Mouse (Mus musculus) liver, embryonic 16.5 days (tissue): ENCODE results near the gene Efcc1. TPM values are rescaled to one million over a fixed set of nuclear protein-coding genes. Genes with fewer than 3 reads are reported as not detected.

Source experiments
- ATAC-seq: fragments of 200-750 bp; cut with Nextera tagmentation; 2 replicates; pipeline ENCODE4 v1.8.0; 2017; ENCODE audit warnings: low read depth, mild to moderate bottlenecking, moderate number of reproducible peaks, moderate library complexity
- H3K27ac ChIP-seq: fragments of 300-500 bp; sonication (generic); 2 replicates; pipeline ENCODE4 v1.5.1; 2014; ENCODE audit warnings: mild to moderate bottlenecking, low read length
- H3K27me3 ChIP-seq: fragments of 300-500 bp; sonication (generic); 2 replicates; pipeline ENCODE4 v1.6.1; 2014; ENCODE audit warnings: low read depth, low read length, mixed read lengths; ENCODE audit not compliant: control insufficient read depth, insufficient read depth
- H3K36me3 ChIP-seq: fragments of 300-500 bp; sonication (generic); 2 replicates; pipeline ENCODE4 v1.6.1; 2014; ENCODE audit warnings: mild to moderate bottlenecking; ENCODE audit not compliant: control insufficient read depth, insufficient read depth
- H3K4me1 ChIP-seq: fragments of 300-500 bp; sonication (generic); 2 replicates; pipeline ENCODE4 v1.6.1; 2014; ENCODE audit warnings: low read depth, low read length, mixed read lengths; ENCODE audit not compliant: control insufficient read depth
- H3K4me2 ChIP-seq: fragments of 300-500 bp; sonication (generic); 2 replicates; pipeline ENCODE4 v1.6.1; 2014; ENCODE audit warnings: low read depth, low read length, mixed read lengths
- H3K4me3 ChIP-seq: fragments of 300-500 bp; sonication (generic); 2 replicates; pipeline ENCODE4 v1.5.1; 2014; ENCODE audit warnings: low read depth, mild to moderate bottlenecking, low read length
- H3K9ac ChIP-seq: fragments of 300-500 bp; sonication (generic); 2 replicates; pipeline ENCODE4 v1.6.1; 2014; ENCODE audit warnings: low read depth, low read length
- H3K9me3 ChIP-seq: fragments of 300-500 bp; sonication (generic); replicated peaks from 2 replicates; pipeline ENCODE4 v1.6.1; 2016; ENCODE audit warnings: low read length; ENCODE audit not compliant: control insufficient read depth
- WGBS: fragments of 180-500 bp; shearing (Covaris S2); extraction: QIAGEN DNeasy Blood & Tissue Kit; methylation state at CpG from one replicate; pipeline ENCODE4 v1.1.7; 2014; ENCODE audit not compliant: insufficient replicate concordance; 5-methylcytosine and 5-hydroxymethylcytosine counted together
- polyA plus RNA-seq: library from polyadenylated mRNA; unstranded; fragments of >200 nt; fragmentation: Nextera tagmentation; extraction: Ambion mirVana; gene quantifications from 2 replicates; pipeline ENCODE4 v1.2.1, GENCODE M21; 2015

The Efcc1 gene
- polyA plus RNA-seq, 1 experiment from 2014 or later: 0.18 TPM

DNA sequence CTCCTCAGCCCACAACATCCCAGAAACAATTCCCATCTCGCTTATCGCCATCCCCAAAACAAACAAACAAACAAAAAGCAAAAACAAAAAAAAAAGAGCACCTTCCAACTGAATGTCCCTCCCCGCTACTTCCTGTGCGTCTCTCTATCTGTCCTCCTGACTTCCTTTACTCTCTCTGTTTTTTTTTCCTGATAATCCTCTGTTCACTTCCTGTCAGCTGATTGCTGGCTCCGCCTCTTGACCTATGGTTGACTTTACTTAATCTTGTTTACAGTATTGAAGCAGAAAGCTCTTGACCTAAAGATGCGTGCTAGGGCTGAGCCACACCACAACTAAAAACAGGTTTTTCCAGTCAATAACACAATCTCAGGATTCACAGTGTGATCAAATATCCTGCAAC is 17.9 kb downstream of the Efcc1 start:
- H3K4me1 ChIP-seq: peaks cover 28% of the 10 kb centered on the region
- no peaks in the 10 kb centered on the region for H3K27me3 ChIP-seq
- no peaks in the 10 kb centered on the region for H3K36me3 ChIP-seq
- H3K9me3 ChIP-seq: no peaks in the 10 kb centered on the region
- ATAC-seq: no peak
- WGBS: 70% methylated on average over 6 of the region's 6 CpGs
- no peak overlapping the region for H3K4me2 ChIP-seq
- H3K9ac ChIP-seq: no peak overlapping the region
- no peak overlapping the region for H3K4me3 ChIP-seq
- H3K27ac ChIP-seq: 0 out of 2 replicates have a peak overlapping the region, but pooled peaks have one; percentile 13

DNA sequence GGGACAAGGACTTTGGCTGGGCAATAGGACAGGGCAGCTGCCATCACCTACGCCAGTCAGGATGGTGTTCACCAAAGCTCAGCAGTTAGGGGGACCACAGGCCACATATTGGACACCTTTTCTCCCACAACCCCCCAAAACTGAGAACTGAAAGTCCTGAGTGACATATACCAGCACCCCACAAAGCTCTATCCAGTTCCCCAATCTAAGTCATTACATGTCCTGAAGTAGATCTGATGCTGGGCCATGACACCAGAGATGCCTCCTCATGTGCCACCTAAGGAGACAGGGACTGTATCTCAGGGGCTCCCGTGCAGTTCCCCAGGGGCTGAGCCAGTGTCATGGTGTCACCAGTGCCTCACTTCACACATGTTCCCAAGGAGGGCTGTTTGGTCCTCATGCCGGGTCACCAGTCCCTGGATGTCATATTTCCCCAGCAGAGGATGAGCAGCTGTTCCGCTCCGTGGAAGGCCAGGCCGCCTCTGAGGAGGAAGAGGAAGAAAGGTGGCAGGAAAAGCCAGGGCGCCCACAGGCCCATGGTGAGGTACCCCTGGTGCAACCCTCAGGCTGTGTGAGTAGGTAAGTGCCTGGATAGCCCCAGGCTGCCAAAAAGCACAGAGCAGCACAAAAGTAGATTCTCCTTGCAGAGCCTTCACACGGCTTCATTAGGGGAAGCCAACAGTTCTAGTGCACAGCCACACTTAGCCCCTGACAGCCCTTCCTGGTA is 19.7 kb downstream of the Efcc1 start:
- Histone ChIP-seq H3K4me3 (no peak overlapping the region), H3K4me2 (no peak overlapping the region), H3K4me1 (peaks cover 33% of the 10 kb centered on the region), H3K9me3 (no peaks in the 10 kb centered on the region), H3K9ac (no peak overlapping the region), H3K27ac (no peak overlapping the region), H3K36me3 (no peaks in the 10 kb centered on the region), H3K27me3 (no peaks in the 10 kb centered on the region)
- WGBS: 57% methylated on average over 8 of the region's 8 CpGs
- ATAC-seq: no peak

DNA sequence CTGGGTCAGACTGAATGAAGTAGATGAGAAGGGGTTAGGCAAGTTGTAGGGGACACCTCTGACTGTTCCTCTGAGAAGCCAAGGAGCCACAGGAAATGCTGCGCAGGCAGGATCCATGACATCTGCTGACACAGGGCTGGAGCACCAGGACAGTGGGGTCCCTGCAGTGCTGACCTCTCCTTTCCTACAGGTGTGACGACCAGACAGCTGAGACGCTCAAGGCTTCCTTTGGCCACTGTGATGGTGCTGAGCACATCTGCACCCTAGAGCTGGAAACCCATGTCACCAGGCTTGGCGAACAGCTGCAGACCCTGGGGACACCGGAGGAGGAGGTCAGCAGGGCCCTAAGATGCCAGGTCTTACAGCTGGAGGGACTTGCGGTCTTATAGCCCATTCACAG is 20.9 kb downstream of the Efcc1 start:
- 76% methylated on average over 6 of the region's 6 CpGs for whole genome bisulfite sequencing

DNA sequence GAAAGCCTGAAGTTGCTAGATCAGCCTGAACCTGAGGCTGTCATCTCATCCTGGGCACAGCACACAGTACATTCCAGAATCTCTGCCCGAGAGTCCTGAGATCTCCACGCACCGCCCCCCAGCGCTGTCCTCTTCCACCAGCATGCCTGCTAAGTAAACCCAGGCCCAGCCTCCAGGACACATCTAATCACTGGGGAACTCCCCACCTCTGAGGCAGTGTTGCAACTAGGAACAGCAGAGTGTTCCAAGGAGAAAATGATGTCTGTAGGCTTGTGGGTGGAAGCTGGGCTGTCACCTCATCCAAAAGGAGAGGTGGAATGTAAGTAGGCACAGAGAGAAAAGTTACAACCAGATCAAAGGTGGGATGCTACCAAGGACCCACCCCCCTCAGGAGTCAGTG is 24.5 kb downstream of the Efcc1 start:
- Histone ChIP-seq H3K9ac (no peak overlapping the region), H3K27me3 (no peaks in the 10 kb centered on the region), H3K36me3 (no peaks in the 10 kb centered on the region), H3K4me1 (peaks cover 22% of the 10 kb centered on the region), H3K9me3 (no peaks in the 10 kb centered on the region), H3K27ac (no peak overlapping the region), H3K4me3 (no peak overlapping the region), H3K4me2 (no peak overlapping the region)
- WGBS: 75% methylated on average over 4 of the region's 4 CpGs
- ATAC-seq: peak; percentile 35; the same call in 1 of the 2 replicates

More for the DNA sequence above, 20.9 kb downstream of the Efcc1 start:
- no peak overlapping the region for H3K4me2 ChIP-seq
- no peak overlapping the region for H3K27ac ChIP-seq
- H3K4me1 ChIP-seq: peaks cover 24% of the 10 kb centered on the region
- ATAC-seq: no peak
- H3K4me3 ChIP-seq: no peak overlapping the region
- no peaks in the 10 kb centered on the region for H3K27me3 ChIP-seq
- no peaks in the 10 kb centered on the region for H3K9me3 ChIP-seq
- H3K9ac ChIP-seq: no peak overlapping the region
- H3K36me3 ChIP-seq: no peaks in the 10 kb centered on the region

DNA sequence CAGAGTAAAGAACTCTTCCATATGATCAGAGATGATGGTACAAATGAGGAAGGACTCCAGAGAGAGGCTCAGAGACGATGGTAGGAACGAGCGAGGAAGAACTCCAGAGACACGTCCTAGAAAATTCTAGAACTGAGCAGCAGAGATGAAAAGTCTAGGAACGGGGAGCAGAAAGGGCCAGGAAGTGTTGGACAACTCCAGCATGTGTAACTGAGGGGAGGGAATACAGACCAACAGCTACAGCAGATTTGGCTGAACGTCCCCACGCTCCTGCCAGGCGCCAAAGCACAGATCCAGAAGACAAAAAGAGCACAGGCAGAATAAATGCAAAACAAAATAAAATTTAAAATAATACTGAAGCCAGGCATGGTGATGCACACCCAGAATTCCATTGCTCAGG is 26.2 kb downstream of the Efcc1 start:
- Histone ChIP-seq H3K4me1 (peaks cover 29% of the 10 kb centered on the region), H3K27ac (no peak overlapping the region), H3K4me3 (no peak overlapping the region), H3K4me2 (no peak overlapping the region), H3K36me3 (no peaks in the 10 kb centered on the region), H3K27me3 (no peaks in the 10 kb centered on the region), H3K9me3 (no peaks in the 10 kb centered on the region), H3K9ac (no peak overlapping the region)
- 70% methylated on average over 8 of the region's 8 CpGs for WGBS
- no peak for ATAC-seq

DNA sequence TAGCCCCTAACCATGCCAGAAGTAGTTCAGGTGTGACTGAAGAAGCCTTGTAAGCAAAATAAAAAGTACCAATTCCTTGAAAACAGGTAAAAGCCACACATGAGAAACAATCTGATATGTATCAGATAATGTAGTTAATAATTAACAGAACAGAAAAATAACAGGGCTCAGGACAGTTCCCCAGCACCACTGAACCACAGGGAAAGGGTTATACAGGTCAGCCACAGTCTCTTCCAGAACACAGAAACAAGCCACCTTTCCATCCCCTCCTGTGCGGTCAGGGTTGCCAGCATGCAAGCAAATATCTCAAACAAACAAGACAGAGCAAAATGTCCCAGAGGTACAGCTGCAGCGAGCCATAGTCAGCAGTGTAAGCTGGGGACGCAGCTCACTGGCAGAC is 28.7 kb downstream of the Efcc1 start:
- Histone ChIP-seq H3K27ac (peak overlapping the region; percentile 73), H3K27me3 (no peaks in the 10 kb centered on the region), H3K9ac (no peak overlapping the region), H3K4me1 (peaks cover 39% of the 10 kb centered on the region), H3K36me3 (no peaks in the 10 kb centered on the region), H3K4me3 (no peak overlapping the region), H3K9me3 (no peaks in the 10 kb centered on the region), H3K4me2 (no peak overlapping the region; the same call in 1 of the 2 replicates)
- 63% methylated on average over 3 of the region's 3 CpGs for WGBS
- peak; percentile 53 for ATAC-seq

DNA sequence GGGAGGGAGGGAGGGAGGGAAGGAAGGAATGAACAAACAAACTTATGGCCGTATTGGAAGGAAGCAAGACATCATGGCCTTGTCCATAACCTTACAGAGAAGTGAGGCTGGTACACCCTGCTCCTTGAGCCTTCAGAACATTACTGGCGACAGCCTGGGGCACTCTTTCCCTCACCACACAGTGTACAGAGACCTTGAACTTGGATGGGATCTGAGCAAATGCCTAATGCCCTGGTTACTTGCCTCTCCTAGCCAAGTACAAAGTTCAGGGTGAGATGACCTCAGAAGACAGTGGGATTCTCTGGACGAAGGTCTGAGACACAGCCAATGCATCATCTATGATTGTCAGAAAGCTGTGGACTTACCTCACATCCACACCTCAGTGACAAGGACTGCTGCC is 29.2 kb downstream of the Efcc1 start:
- ATAC-seq: no peak
- Histone ChIP-seq H3K36me3 (no peaks in the 10 kb centered on the region), H3K27me3 (no peaks in the 10 kb centered on the region), H3K9me3 (no peaks in the 10 kb centered on the region), H3K4me2 (no peak overlapping the region), H3K4me1 (peaks cover 36% of the 10 kb centered on the region), H3K27ac (peak overlapping the region; percentile 73), H3K4me3 (no peak overlapping the region), H3K9ac (no peak overlapping the region)
- 49% methylated on average over 3 of the region's 3 CpGs for WGBS

DNA sequence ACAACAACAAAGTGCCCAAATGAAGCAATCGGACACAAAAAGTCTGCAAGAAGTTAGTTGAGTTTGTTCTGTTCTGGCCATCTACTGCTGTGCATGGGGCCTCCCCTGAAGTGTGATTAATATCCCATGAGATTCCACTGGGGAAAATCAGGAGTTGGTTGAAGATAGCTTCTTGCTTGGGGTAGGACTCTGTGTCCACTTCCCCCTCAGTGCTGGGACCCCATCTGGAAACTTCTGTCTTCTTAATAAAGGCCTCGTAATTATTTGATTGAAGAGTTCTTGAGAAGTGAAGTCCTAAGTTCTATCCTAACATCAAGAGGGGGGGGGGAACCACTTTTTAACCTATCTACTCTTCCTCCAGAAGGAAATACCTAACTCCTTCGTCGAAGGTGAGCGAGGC is 31.5 kb downstream of the Efcc1 start:
- H3K27me3 ChIP-seq: no peaks in the 10 kb centered on the region
- no peak for ATAC-seq
- no peaks in the 10 kb centered on the region for H3K36me3 ChIP-seq
- no peak overlapping the region for H3K4me3 ChIP-seq
- H3K9ac ChIP-seq: no peak overlapping the region
- no peaks in the 10 kb centered on the region for H3K9me3 ChIP-seq
- 86% methylated on average over 5 of the region's 5 CpGs for WGBS
- H3K27ac ChIP-seq: peak overlapping the region; percentile 86
- peaks cover 33% of the 10 kb centered on the region for H3K4me1 ChIP-seq
- no peak overlapping the region for H3K4me2 ChIP-seq

DNA sequence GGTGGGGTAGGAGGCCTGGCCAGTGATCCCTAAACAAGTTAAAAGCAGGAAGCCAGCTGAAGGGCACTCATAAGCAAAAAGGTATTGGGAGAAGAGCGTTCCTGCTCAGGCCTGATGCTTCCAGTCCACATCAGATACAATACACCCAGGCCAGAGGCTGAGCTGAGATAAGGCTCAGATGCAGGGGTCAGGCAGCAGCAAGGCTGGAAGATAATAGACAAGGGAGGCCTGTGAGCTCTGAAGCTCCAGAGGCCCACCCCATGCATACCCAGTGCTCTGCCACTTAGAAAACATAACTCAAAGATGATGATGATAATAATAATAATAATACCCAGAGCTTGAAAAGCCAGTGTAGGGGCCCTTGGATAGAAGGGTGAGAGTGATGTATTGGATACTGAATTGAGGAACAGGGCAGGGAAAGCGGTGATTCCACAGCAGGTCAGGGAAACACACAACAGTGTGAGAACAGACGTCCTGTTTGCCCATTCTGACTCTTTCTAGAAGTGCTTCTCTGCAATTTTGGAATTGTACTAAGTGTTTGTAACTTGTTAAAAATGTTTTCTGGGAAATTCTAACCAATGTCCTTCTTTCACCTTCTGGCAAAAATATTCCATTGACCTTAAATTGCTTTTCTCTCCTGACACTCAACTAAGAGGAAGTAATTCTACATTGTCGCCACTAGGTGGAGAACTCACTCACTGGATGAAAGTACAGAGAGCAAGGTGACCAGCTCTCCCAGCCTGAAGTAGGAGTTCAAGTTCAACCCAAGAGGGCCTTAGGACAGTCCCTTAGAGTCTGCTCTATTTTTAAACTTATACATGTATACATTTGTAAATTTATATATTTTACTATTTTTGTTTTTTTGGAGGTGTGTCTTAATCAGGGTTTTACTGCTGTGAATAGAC is 33.0 kb downstream of the Efcc1 start:
- H3K27me3 ChIP-seq: no peaks in the 10 kb centered on the region
- peak; percentile 98 for ATAC-seq
- no peaks in the 10 kb centered on the region for H3K9me3 ChIP-seq
- H3K4me1 ChIP-seq: peaks cover 33% of the 10 kb centered on the region
- peak overlapping the region; percentile 86 for H3K27ac ChIP-seq
- H3K4me2 ChIP-seq: peak overlapping the region; percentile 42
- H3K9ac ChIP-seq: peak overlapping the region; percentile 29
- H3K4me3 ChIP-seq: no peak overlapping the region
- no peaks in the 10 kb centered on the region for H3K36me3 ChIP-seq
- WGBS: 30% methylated on average over 4 of the region's 4 CpGs
